Mouse (Mus musculus) left cerebral cortex, postnatal 4 days (tissue): ENCODE data around the gene Farp1. TPM values are rescaled to one million over a fixed set of nuclear protein-coding genes. Genes with fewer than 3 reads are reported as not detected.

Experiments used
- DNase-seq: peaks from one replicate; pipeline ENCODE4 v3.0.0-alpha.2; 2022
- intact Hi-C: fragments of 180-260 bp; cut with DNase I; formaldehyde crosslinking; loops from one replicate; pipeline ENCODE4 v1.15.1; 2025
- total RNA-seq, 2 experiments: library from RNA; stranded (reverse); gene quantifications; 2 replicates each; pipeline ENCODE4 v1.2.3; 2021

Farp1 gene
- total RNA-seq, 2 experiments from 2014 or later = 239 to 257 TPM

- intact Hi-C loops = no loop called here
- no peak for DNase-seq
Measured at GRCm38 (mm10) chr14:121251099-121251498, 216.1 kb downstream of the Farp1 start.

DNA sequence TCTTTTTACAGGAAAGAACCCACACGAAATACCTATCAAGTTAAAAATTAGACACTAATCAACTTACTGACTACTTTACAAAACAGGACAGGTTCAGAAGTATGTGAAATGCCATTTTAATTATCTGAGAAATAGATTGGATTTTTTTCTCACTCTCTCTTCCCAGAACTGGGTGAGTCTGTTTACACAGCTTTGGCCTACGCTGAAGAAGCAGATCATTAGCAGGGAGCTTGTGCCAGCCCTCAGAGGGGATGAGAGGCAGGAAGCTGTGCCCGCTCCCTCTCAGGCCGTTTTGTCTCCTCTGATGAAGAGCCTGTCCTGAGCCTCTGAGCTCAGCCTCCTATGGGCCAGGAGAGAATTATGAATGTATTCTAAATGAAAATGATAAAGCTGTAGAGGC, 216.7 kb downstream of the Farp1 start:
- no peak for DNase-seq
- intact Hi-C loops = no loop called here

DNA sequence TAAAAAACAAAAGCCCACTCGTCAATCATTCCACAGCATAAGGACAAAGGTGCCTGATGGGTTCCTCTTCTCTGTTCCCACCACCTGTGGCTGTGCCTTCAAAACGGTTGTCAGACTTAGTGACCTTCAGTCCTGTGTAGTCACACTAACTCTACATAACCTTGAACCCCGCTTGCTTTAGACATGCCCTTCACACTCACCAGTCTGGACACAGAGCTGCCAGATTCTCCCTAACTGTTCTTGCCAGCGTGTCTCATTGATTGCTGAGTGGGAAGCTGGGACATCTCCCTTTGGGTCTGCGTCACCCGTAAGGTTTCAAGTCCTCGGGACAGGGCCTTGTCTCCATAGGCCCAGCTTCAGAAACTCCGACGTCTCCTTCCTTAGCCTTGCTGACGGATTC, 217.5 kb downstream of the Farp1 start:
- intact Hi-C loops = no loop called here
- no peak for DNase-seq

- intact Hi-C loops = no loop called here
- no peak for DNase-seq
Measured at GRCm38 (mm10) chr14:121254869-121255268, 219.9 kb downstream of the Farp1 start.

DNA sequence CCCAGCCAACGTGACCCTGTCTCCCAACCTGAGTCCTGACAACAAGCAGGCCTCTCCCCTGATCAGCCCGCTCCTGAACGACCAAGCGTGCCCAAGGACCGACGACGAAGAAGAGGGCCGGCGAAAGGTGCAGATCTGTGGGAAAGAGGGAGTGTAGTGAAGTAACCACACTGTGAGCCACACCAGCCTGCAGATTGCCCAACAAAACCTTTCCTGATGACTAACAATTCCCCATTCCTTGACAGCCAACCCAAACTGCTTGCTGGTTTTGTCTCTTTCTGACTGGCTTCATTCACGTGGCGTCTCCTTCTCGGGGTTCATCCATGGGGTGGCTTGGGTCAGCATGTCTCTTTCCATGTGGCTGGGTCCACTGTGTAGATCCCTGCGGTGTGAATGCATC, 220.5 kb downstream of the Farp1 start:
- DNase-seq = no peak
- intact Hi-C loops = no loop called here

GRCm38 (mm10) chr14:121256896-121257295, 221.9 kb downstream of the Farp1 start:
- intact Hi-C loops = no loop called here
- no peak for DNase-seq

- intact Hi-C loops = no loop called here
- no peak for DNase-seq
Measured at GRCm38 (mm10) chr14:121259332-121259731, 224.3 kb downstream of the Farp1 start.

GRCm38 (mm10) chr14:121259789-121260188, 224.8 kb downstream of the Farp1 start:
- peak; percentile 58 for DNase-seq
- intact Hi-C loops = no loop called here

- intact Hi-C loops = no loop called here
- no peak for DNase-seq
Measured at GRCm38 (mm10) chr14:121261229-121261879, 226.4 kb downstream of the Farp1 start.

- intact Hi-C loops = no loop called here
- no peak for DNase-seq
Measured at GRCm38 (mm10) chr14:121262606-121263005, 227.6 kb downstream of the Farp1 start.

- intact Hi-C loops = no loop called here
- no peak for DNase-seq
Measured at GRCm38 (mm10) chr14:121263912-121264311, 228.9 kb downstream of the Farp1 start.

DNA sequence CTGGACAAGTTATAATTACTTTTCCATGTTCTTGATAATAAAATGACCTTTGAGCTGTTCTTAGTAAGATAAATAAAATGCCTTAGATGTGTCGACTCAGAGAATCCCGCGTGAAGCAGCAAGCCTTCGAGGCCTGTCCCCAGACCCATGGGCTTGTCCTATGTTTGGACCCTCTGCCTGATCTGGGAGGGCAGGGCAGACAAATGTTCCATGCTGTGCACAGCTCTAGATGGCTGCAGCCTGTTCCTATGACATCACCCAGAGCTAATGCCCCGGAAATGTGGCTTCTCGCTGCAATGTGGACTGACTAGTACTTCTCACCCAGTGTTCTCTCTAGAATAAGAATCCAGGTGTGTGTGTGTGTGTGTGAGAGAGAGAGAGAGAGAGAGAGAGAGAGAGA, 229.5 kb downstream of the Farp1 start:
- intact Hi-C loops = no loop called here
- DNase-seq = no peak

DNA sequence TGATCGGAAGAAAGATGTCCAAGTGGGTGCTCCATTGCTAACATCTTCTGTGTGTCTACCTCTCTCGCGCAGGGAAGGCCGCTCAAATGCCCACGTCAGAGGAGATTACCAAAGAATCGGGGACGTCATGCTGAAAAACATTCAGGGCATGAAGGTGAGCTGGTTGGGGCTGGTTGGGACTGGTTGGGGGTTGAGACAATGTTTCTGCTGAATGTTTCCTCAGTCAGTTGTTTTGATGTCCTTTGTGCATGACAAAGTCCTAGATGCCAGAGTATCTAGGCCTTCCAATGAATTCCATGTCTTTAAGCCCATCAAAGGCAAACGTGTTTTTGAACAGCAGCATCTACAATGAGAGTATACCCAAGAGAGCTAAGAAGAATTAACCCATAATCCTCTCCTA, 232.8 kb downstream of the Farp1 start:
- no peak for DNase-seq
- intact Hi-C loops = no loop called here

GRCm38 (mm10) chr14:121270490-121270889, 235.5 kb downstream of the Farp1 start:
- no peak for DNase-seq
- intact Hi-C loops = loop anchor here (10.0 kb wide), 1 partner anchor 284 kb away; no protein-coding TSS in a partner anchor

- intact Hi-C loops = loop anchor here (5.0 to 10.0 kb wide), 2 partner anchors 182 to 280 kb away; no protein-coding TSS in a partner anchor
- DNase-seq = peak; percentile 59
Measured at GRCm38 (mm10) chr14:121274985-121275384, 240.0 kb downstream of the Farp1 start.

DNA sequence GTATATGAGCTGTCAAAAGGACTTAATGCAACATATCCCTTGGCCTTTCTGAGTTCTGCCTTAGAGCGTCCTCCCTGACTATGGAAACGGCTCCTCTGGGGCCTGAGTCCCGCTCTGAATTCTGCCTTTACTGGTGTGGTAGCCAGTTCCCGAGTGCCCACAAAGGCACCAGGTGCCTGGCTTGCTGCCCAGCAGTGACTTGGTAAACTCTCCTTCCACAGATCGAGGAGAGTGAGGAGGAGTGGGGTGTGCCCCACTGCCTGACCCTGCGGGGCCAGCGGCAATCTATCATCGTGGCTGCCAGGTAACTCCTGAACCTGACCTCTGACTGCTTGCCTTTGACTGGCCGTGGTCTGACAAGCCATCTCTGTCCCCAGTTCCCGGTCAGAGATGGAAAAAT, 241.0 kb downstream of the Farp1 start:
- DNase-seq = peak; percentile 33
- intact Hi-C loops = loop anchor here (5.0 to 10.0 kb wide), 2 partner anchors 181 to 279 kb away; no protein-coding TSS in a partner anchor

GRCm38 (mm10) chr14:121279106-121279505, 244.1 kb downstream of the Farp1 start:
- intact Hi-C loops = loop anchor here (5.0 to 10.0 kb wide), 2 partner anchors 178 to 276 kb away; no protein-coding TSS in a partner anchor
- peak; percentile 85 for DNase-seq

- intact Hi-C loops = no loop called here
- peak; percentile 41 for DNase-seq
Measured at GRCm38 (mm10) chr14:121280601-121281335, 245.8 kb downstream of the Farp1 start.

- no peak for DNase-seq
- intact Hi-C loops = no loop called here
Measured at GRCm38 (mm10) chr14:121281336-121281710, 246.3 kb downstream of the Farp1 start.

GRCm38 (mm10) chr14:121285379-121286120, 250.6 kb downstream of the Farp1 start:
- intact Hi-C loops = no loop called here

DNA sequence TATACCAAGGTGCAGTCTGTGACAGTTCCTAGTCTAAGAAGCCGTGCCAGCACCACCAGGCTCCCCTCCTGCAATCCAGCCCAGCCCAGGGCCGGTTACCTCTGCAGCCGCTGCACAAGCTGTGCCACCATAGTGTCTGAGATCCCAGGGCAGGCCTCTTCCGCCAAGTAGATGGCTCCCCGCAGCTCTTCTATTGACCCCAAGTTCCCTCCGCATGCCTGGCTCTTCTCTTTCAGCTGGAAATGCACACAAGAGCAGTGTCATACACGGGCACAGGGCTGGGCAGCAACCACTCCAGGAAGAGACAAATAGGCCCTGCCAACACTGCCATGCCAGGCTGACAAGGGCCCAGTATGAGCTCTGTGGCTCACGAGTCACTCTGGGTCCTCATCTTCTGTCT, 256.9 kb downstream of the Farp1 start:
- peak; percentile 27 for DNase-seq
- intact Hi-C loops = no loop called here

More at GRCm38 (mm10) chr14:121285379-121286120, 250.6 kb downstream of the Farp1 start:
- no peak for DNase-seq
